Mouse (Mus musculus) olfactory bulb, adult 2 months (tissue): ENCODE results near the gene Ccdc146. TPM values are rescaled to one million over a fixed set of nuclear protein-coding genes. Genes with fewer than 3 reads are reported as not detected.
"Not testable (repeated sequence)": the region's sequence is repeated elsewhere in the genome, so short reads cannot be mapped to it uniquely, and the experiment has no call there.

Source experiments
- H3K27ac ChIP-seq: fragments of 200-500 bp; 2 replicates; pipeline ENCODE4 v1.5.1; 2012; ENCODE audit warnings: low read depth, low read length; ENCODE audit not compliant: insufficient read depth
- H3K4me1 ChIP-seq: fragments of 200-500 bp; 2 replicates; pipeline ENCODE4 v1.6.1; 2012; ENCODE audit warnings: low read length; ENCODE audit not compliant: control insufficient read depth, insufficient read depth
- H3K4me3 ChIP-seq: fragments of 200-500 bp; 2 replicates; pipeline ENCODE4 v1.5.1; 2012; ENCODE audit warnings: mild to moderate bottlenecking, low read depth, low read length, moderate library complexity; ENCODE audit not compliant: insufficient read depth
- CTCF ChIP-seq: fragments of 200-500 bp; IDR thresholded peaks from 2 replicates; pipeline ENCODE4 v1.5.1; 2012; ENCODE audit warnings: low read depth, mild to moderate bottlenecking, low read length, moderate library complexity; ENCODE audit not compliant: insufficient read depth
- POLR2A ChIP-seq: fragments of 200-500 bp; IDR thresholded peaks from 2 replicates; pipeline ENCODE4 v1.6.1; 2012; ENCODE audit warnings: mild to moderate bottlenecking, low read depth, low read length, moderate library complexity; ENCODE audit not compliant: insufficient read depth
- WGBS: fragments of 180-500 bp; shearing (Covaris S2); methylation state at CpG from one replicate; pipeline ENCODE4 v1.1.7; 2018; 5-methylcytosine and 5-hydroxymethylcytosine counted together
- polyA plus RNA-seq: library from polyadenylated mRNA; stranded (reverse); fragments of >200 nt; gene quantifications from 2 replicates; pipeline ENCODE4 v1.2.4, GENCODE M21; 2012; ENCODE audit warnings: low replicate concordance; ENCODE audit not compliant: missing spikeins, insufficient read depth, insufficient read length

Gene Ccdc146
- polyA plus RNA-seq, 1 experiment: not detected

GRCm38 (mm10) chr5:21363343-21363742 lies 61.1 kb downstream of the Ccdc146 start:
- WGBS: 88% methylated on average over 3 of the region's 3 CpGs
- Histone ChIP-seq H3K27ac (no peak overlapping the region), H3K4me1 (no peaks in the 10 kb centered on the region), H3K4me3 (no peak overlapping the region)
- TF ChIP-seq CTCF (no peak), POLR2A (no peak)

- WGBS: 85% methylated on average over 3 of the region's 3 CpGs
- no peak for TF ChIP-seq CTCF
- TF ChIP-seq POLR2A: no peak
These were observed 65.8 kb downstream of the Ccdc146 start for GRCm38 (mm10) chr5:21358648-21359047.

GRCm38 (mm10) chr5:21351678-21352077 lies 72.8 kb downstream of the Ccdc146 start:
- TF ChIP-seq CTCF: no peak
- TF ChIP-seq POLR2A: no peak
- Histone ChIP-seq H3K27ac (no peak overlapping the region), H3K4me1 (no peaks in the 10 kb centered on the region), H3K4me3 (no peak overlapping the region)

More at GRCm38 (mm10) chr5:21358648-21359047, 65.8 kb downstream of the Ccdc146 start:
- no peak overlapping the region for H3K27ac ChIP-seq
- H3K4me1 ChIP-seq: no peaks in the 10 kb centered on the region
- H3K4me3 ChIP-seq: no peak overlapping the region

- no peak for TF ChIP-seq CTCF
- TF ChIP-seq POLR2A: no peak
- Histone ChIP-seq H3K4me1 (no peaks in the 10 kb centered on the region), H3K27ac (no peak overlapping the region), H3K4me3 (no peak overlapping the region)
- 84% methylated on average over 7 of the region's 7 CpGs for WGBS
These were observed 76.1 kb downstream of the Ccdc146 start for GRCm38 (mm10) chr5:21348366-21348765.

- H3K27ac ChIP-seq, H3K4me3 ChIP-seq, H3K4me1 ChIP-seq: not testable (repeated sequence)
These were observed 82.2 kb downstream of the Ccdc146 start for GRCm38 (mm10) chr5:21342265-21342664.

GRCm38 (mm10) chr5:21332119-21332518 lies 92.4 kb downstream of the Ccdc146 start:
- 86% methylated on average over 1 of the region's 1 CpGs for WGBS
- Histone ChIP-seq H3K27ac (no peak overlapping the region), H3K4me3 (no peak overlapping the region), H3K4me1 (peaks cover 13% of the 10 kb centered on the region)
- TF ChIP-seq POLR2A: no peak
- TF ChIP-seq CTCF: no peak

- H3K4me3 ChIP-seq: no peak overlapping the region
- WGBS: 64% methylated on average over 5 of the region's 5 CpGs
- no peak overlapping the region for H3K27ac ChIP-seq
- peaks cover 13% of the 10 kb centered on the region for H3K4me1 ChIP-seq
- TF ChIP-seq CTCF (no peak), POLR2A (no peak)
These were observed 92.8 kb downstream of the Ccdc146 start for GRCm38 (mm10) chr5:21331656-21332055.

- WGBS: 45% methylated on average over 11 of the region's 11 CpGs
- Histone ChIP-seq H3K27ac (no peak overlapping the region), H3K4me3 (no peak overlapping the region), H3K4me1 (peaks cover 13% of the 10 kb centered on the region)
- no peak for TF ChIP-seq CTCF
- TF ChIP-seq POLR2A: no peak
These were observed 94.5 kb downstream of the Ccdc146 start for GRCm38 (mm10) chr5:21329672-21330665.

GRCm38 (mm10) chr5:21328560-21328959 lies 95.9 kb downstream of the Ccdc146 start:
- TF ChIP-seq CTCF (no peak), POLR2A (no peak)
- Histone ChIP-seq H3K4me1 (peaks cover 13% of the 10 kb centered on the region), H3K4me3 (no peak overlapping the region), H3K27ac (no peak overlapping the region)
- 61% methylated on average over 1 of the region's 1 CpGs for WGBS

GRCm38 (mm10) chr5:21326494-21326893 lies 98.0 kb downstream of the Ccdc146 start:
- Histone ChIP-seq H3K4me1 (peaks cover 13% of the 10 kb centered on the region), H3K4me3 (no peak overlapping the region), H3K27ac (no peak overlapping the region)
- TF ChIP-seq CTCF (no peak), POLR2A (no peak)
- WGBS: 56% methylated on average over 1 of the region's 1 CpGs
